Mouse (Mus musculus) C2C12 (cell line): ENCODE data around the gene Sin3b. TPM values are rescaled to one million over a fixed set of nuclear protein-coding genes. Genes with fewer than 3 reads are reported as not detected.
A peak's percentile ranks its signal among the peaks of the same experiment; 100 is the strongest.

Experiments used
- H3K27me3 ChIP-seq: one replicate; pipeline ENCODE4 v1.6.1; 2011; ENCODE audit not compliant: control insufficient read depth, insufficient read depth, insufficient read length
- H3K36me3 ChIP-seq: one replicate; pipeline ENCODE4 v1.6.1; 2011; ENCODE audit not compliant: control insufficient read depth, insufficient read depth
- H3K4me3 ChIP-seq: one replicate; pipeline ENCODE4 v1.5.1; 2011; ENCODE audit warnings: mild to moderate bottlenecking, control low read depth; ENCODE audit not compliant: poor library complexity, insufficient read depth, severe bottlenecking
- H3K79me2 ChIP-seq: one replicate; pipeline ENCODE4 v1.6.1; 2011; ENCODE audit not compliant: control insufficient read depth, insufficient read depth
- H3K79me3 ChIP-seq: one replicate; pipeline ENCODE4 v1.6.1; 2011; ENCODE audit warnings: low read depth, control low read depth
- H3ac ChIP-seq: one replicate; pipeline ENCODE3; 2011; ENCODE audit warnings: low read depth; ENCODE audit not compliant: control insufficient read depth, insufficient read length
- CEBPB ChIP-seq: IDR thresholded peaks from one replicate; pipeline ENCODE4 v1.6.1; 2011; ENCODE audit warnings: low read depth, mild to moderate bottlenecking, control low read depth, moderate library complexity
- CTCF ChIP-seq: IDR thresholded peaks from one replicate; pipeline ENCODE4 v1.5.1; 2011; ENCODE audit not compliant: control insufficient read depth, insufficient read depth, insufficient read length
- FOSL1 ChIP-seq: IDR thresholded peaks from one replicate; pipeline ENCODE4 v1.8.0; 2011; ENCODE audit warnings: mild to moderate bottlenecking, low read length; ENCODE audit not compliant: poor library complexity, insufficient read depth, severe bottlenecking
- MAX ChIP-seq: IDR thresholded peaks from one replicate; pipeline ENCODE4 v1.6.1; 2011; ENCODE audit warnings: mild to moderate bottlenecking, control low read depth
- MYOD1 ChIP-seq: IDR thresholded peaks from one replicate; pipeline ENCODE4 v1.6.1; 2011; ENCODE audit warnings: low read depth; ENCODE audit not compliant: control insufficient read depth, insufficient read length
- MYOG ChIP-seq: IDR thresholded peaks from one replicate; pipeline ENCODE4 v1.6.1; 2011; ENCODE audit not compliant: control insufficient read depth, insufficient read length; ENCODE audit errors: extremely low read depth
- USF1 ChIP-seq: IDR thresholded peaks from one replicate; pipeline ENCODE4 v1.6.1; 2011; ENCODE audit warnings: low read depth, mild to moderate bottlenecking, control low read depth, moderate library complexity
- microRNA-seq: library from miRNA; unstranded; fragments of <30 nt; microRNA quantifications from one replicate; pipeline ENCODE4, GENCODE M21; 2019; ENCODE audit warnings: borderline microRNAs expressed
- polyA plus RNA-seq: library from polyadenylated mRNA; unstranded; fragments of >200 nt; fragmentation: generic; extraction: Trizol; gene quantifications from one replicate; pipeline ENCODE4 v1.2.1, GENCODE M21; 2012; ENCODE audit warnings: missing spikeins

The Sin3b gene
- polyA plus RNA-seq, 1 experiment = 140 TPM

DNA sequence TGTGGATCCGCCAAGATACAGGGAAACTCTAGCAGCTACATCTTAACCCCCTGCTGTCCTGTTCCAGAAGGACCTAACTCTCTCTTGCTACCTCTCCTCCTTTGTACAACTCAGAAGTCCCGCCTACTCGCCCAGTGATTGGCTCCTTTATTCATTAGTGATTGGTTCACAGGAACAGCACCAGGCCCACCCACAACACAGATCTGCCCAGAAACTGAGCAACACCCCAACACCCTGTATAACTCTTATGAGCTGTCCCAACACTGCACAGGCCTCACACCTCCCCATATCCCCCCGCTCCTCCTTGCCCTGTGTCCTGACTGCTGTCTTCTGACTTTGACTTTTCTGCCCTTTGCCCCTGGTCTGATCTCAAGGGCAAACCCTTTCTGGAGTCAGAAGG is 42.6 kb downstream of the Sin3b start:
- H3K79me3 ChIP-seq = no peaks in the 10 kb centered on the region
- H3ac ChIP-seq = no peak overlapping the region
- no peaks in the 10 kb centered on the region for H3K27me3 ChIP-seq
- H3K36me3 ChIP-seq = no peaks in the 10 kb centered on the region
- no peaks in the 10 kb centered on the region for H3K79me2 ChIP-seq
- no peak for TF ChIP-seq MAX
- TF ChIP-seq MYOD1 = no peak
- TF ChIP-seq FOSL1 = no peak
- TF ChIP-seq USF1 = no peak
- no peak for TF ChIP-seq CEBPB
- no peak overlapping the region for H3K4me3 ChIP-seq

DNA sequence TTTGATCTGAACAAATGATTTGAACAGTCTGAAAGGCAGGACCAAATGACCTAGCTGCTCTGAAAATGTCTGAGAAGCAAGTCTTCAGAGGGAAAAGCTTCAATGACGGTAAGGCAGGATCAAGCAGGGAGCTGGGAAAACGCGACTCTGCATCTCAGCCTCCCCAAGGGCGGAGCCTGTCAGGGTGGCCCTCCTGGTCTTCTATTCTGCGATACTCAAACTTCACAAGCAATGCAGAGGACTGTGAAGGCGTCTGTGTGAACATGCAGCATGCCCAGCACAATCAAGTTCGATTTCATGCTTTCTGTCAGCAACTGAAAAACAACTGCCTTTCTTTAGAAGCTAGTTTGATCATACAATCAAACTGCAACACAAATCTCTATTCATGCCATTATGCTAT is 43.7 kb downstream of the Sin3b start:
- TF ChIP-seq MYOD1 (no peak), MYOG (no peak), USF1 (no peak), MAX (no peak), CEBPB (no peak), CTCF (no peak), FOSL1 (no peak)
- Histone ChIP-seq H3ac (no peak overlapping the region), H3K79me3 (no peaks in the 10 kb centered on the region), H3K79me2 (no peaks in the 10 kb centered on the region), H3K27me3 (no peaks in the 10 kb centered on the region), H3K4me3 (no peak overlapping the region), H3K36me3 (no peaks in the 10 kb centered on the region)

DNA sequence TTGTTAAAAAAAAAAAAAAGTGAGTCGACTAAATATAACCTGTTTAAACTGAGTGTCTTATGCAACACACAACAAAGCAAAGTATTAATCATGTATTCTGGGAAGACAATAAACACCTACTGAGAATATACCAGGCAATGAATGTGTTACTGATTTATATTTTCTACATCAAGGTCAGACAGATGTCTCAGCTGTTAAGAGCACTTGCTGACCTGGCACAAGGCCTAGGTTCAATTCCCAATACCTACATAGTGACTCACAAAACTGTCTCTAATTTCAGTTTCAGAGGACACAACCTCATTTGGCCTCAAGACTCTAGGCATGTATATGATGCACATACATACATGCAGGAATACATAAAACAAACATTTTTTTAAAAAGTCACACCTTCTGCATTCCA is 54.7 kb downstream of the Sin3b start:
- H3K4me3 ChIP-seq = no peak overlapping the region
- no peaks in the 10 kb centered on the region for H3K79me3 ChIP-seq
- H3ac ChIP-seq = no peak overlapping the region
- no peaks in the 10 kb centered on the region for H3K36me3 ChIP-seq
- no peaks in the 10 kb centered on the region for H3K79me2 ChIP-seq
- H3K27me3 ChIP-seq = no peaks in the 10 kb centered on the region
- TF ChIP-seq MYOD1 (peak; percentile 21), MAX (no peak)

DNA sequence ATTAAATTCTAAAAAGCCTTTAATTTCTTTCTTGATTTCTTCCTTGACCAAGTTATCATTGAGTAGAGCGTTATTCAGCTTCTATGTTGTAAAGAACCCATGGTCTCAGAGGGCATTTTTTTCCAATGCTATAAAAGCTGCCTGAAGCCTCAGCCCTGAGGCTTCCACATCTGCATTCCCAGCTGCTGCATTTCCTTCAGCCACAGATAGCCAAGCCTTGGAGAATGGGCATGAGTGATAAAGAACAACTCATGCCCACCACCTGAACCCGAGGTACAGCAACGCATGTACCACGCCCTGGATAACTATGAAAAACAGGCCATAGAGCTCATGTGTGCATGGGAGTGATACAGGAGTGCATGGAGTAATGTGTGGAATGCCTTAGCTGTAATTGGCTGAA is 57.6 kb downstream of the Sin3b start:
- no peaks in the 10 kb centered on the region for H3K27me3 ChIP-seq
- H3K79me2 ChIP-seq = no peaks in the 10 kb centered on the region
- peak; percentile 22 for TF ChIP-seq MYOD1
- TF ChIP-seq USF1 = no peak
- H3K4me3 ChIP-seq = no peak overlapping the region
- H3K36me3 ChIP-seq = no peaks in the 10 kb centered on the region
- no peaks in the 10 kb centered on the region for H3K79me3 ChIP-seq
- H3ac ChIP-seq = no peak overlapping the region

DNA sequence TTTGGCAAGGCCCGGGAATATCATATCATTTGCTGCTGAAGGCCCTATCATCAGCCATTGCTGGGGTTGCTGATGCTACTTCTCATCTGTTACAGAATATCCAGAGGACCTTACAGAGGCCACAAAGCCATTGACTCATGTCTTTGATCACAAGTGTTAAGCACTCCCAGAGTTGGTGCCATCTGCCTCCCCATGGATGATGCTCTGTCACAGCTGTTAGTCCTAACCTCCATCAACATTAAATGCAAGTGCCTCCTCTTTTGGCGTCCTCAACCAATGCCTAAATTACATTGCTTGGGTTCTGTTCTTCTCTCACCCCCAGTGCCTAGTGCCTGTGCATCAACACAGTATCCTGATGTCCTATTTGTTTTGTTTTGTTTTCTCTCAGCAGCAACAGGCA is 78.5 kb downstream of the Sin3b start:
- TF ChIP-seq MYOG (no peak), FOSL1 (no peak), USF1 (no peak), CTCF (no peak), CEBPB (no peak), MYOD1 (no peak), MAX (no peak)
- Histone ChIP-seq H3K79me2 (no peaks in the 10 kb centered on the region), H3K36me3 (no peaks in the 10 kb centered on the region), H3ac (no peak overlapping the region), H3K4me3 (no peak overlapping the region), H3K27me3 (no peaks in the 10 kb centered on the region), H3K79me3 (no peaks in the 10 kb centered on the region)

Small RNAs within 50 kb of the gene (microRNA-seq; reads per million reads assigned to microRNA genes)
- not detected for gene Gm26237

Other genes starting within 250 kb of the Sin3b start
- gene Cherp, start 248.1 kb upstream of the Sin3b start, polyA plus RNA-seq = 56.9 TPM
- 27.5 TPM for gene Slc35e1, start 230.7 kb upstream of the Sin3b start, polyA plus RNA-seq
- 7.8 TPM for gene Med26, start 175.0 kb upstream of the Sin3b start, polyA plus RNA-seq
- gene Smim7, start 152.2 kb upstream of the Sin3b start, polyA plus RNA-seq = 57.9 TPM
- gene Tmem38a, start 151.2 kb upstream of the Sin3b start, polyA plus RNA-seq = 16.5 TPM
- 0.05 TPM for gene Nwd1, start 76.6 kb upstream of the Sin3b start, polyA plus RNA-seq
- 0.53 TPM for gene F2rl3, start 38.6 kb downstream of the Sin3b start, polyA plus RNA-seq